Mouse (Mus musculus) kidney, adult 9 months (tissue): ENCODE results near the gene Pxmp4.

Experiments
- DNase-seq: peaks from one replicate; pipeline ENCODE4 v3.0.0; 2022

The Pxmp4 gene

GRCm38 (mm10) chr2:154570666-154571065 is 32.8 kb downstream of the Pxmp4 start:
- no peak for DNase-seq

- DNase-seq, result peak; percentile 92
Observed at GRCm38 (mm10) chr2:154569836-154570286, 33.6 kb downstream of the Pxmp4 start, which contains the start of gene E2f1. Gene E2f1 (minus strand): TSS chr2:154569892.

- peak; percentile 32 for DNase-seq
Observed at GRCm38 (mm10) chr2:154569071-154569748, 34.3 kb downstream of the Pxmp4 start.

- no peak for DNase-seq
Observed at GRCm38 (mm10) chr2:154568329-154569070, 35.0 kb downstream of the Pxmp4 start.

GRCm38 (mm10) chr2:154567766-154568165 is 35.7 kb downstream of the Pxmp4 start:
- DNase-seq, result no peak

GRCm38 (mm10) chr2:154566641-154567040 is 36.9 kb downstream of the Pxmp4 start:
- peak; percentile 62 for DNase-seq

- no peak for DNase-seq
Observed at GRCm38 (mm10) chr2:154565562-154565961, 37.9 kb downstream of the Pxmp4 start.

GRCm38 (mm10) chr2:154563612-154564170 is 39.8 kb downstream of the Pxmp4 start:
- DNase-seq, result peak; percentile 88

- DNase-seq, result no peak
Observed at GRCm38 (mm10) chr2:154558264-154559039, 45.1 kb downstream of the Pxmp4 start, which contains the start of gene Necab3. Gene Necab3 (minus strand): TSS chr2:154558890.

- DNase-seq, result peak; percentile 32
Observed at GRCm38 (mm10) chr2:154557184-154557832, 46.2 kb downstream of the Pxmp4 start.

- no peak for DNase-seq
Observed at GRCm38 (mm10) chr2:154555235-154555634, 48.3 kb downstream of the Pxmp4 start.

GRCm38 (mm10) chr2:154552424-154552907 is 51.0 kb downstream of the Pxmp4 start:
- peak; percentile 61 for DNase-seq

GRCm38 (mm10) chr2:154551927-154552326 is 51.6 kb downstream of the Pxmp4 start:
- no peak for DNase-seq

- no peak for DNase-seq
Observed at GRCm38 (mm10) chr2:154551476-154551875, 52.0 kb downstream of the Pxmp4 start, which contains the start of gene Actl10. Gene Actl10 (plus strand): TSS chr2:154551776.

GRCm38 (mm10) chr2:154550937-154551336 is 52.6 kb downstream of the Pxmp4 start:
- DNase-seq, result no peak

- DNase-seq, result no peak
Observed at GRCm38 (mm10) chr2:154549886-154550189, 53.7 kb downstream of the Pxmp4 start.

GRCm38 (mm10) chr2:154549127-154549885 is 54.2 kb downstream of the Pxmp4 start:
- peak; percentile 45 for DNase-seq

- DNase-seq, result no peak
Observed at GRCm38 (mm10) chr2:154548688-154549087, 54.8 kb downstream of the Pxmp4 start.

- DNase-seq, result no peak
Observed at GRCm38 (mm10) chr2:154546711-154547110, 56.8 kb downstream of the Pxmp4 start, which contains the start of gene 1700003F12Rik. Gene 1700003F12Rik (plus strand): TSS chr2:154547085.

GRCm38 (mm10) chr2:154543567-154544347 is 59.8 kb downstream of the Pxmp4 start:
- DNase-seq, result no peak

GRCm38 (mm10) chr2:154541630-154542029 is 61.9 kb downstream of the Pxmp4 start:
- DNase-seq, result no peak
